Mouse (Mus musculus): ENCODE results near the gene Mab21l1.

The Mab21l1 gene

DNA sequence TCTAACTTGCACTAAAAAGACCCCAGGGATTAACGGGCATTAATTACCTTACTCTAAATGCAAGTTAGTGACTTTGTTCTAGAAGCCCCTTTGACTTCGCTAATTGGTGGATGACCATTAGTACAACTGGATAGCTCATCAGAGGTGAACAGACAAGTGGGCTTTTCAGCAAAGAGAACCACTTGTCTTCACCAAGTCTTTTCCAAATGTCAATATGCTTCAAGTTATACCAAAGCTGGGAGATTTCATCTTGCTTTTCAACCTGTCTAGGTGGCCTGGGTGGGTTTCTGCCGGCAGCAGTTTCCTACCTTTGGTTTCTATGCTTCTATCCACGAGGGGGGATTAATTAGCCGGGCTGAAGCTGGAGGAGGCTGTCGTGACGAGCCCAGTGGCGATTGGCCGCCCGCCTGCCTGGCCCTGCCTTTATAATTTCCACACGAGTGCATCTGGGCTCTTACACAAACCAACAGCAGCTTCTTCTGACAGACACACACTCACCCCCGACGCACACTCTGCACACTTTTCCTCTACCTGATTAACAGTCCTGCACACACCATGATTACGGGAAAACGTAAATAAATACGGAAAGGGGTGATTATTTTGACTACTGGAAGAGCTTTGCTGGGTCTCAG lies at the start of gene Mab21l1:
TSS of gene Mab21l1 (plus strand) at position 455 of the 632 bp plus-strand sequence.
- no peak for DNase-seq (ENCODE audit: low spot score)

DNA sequence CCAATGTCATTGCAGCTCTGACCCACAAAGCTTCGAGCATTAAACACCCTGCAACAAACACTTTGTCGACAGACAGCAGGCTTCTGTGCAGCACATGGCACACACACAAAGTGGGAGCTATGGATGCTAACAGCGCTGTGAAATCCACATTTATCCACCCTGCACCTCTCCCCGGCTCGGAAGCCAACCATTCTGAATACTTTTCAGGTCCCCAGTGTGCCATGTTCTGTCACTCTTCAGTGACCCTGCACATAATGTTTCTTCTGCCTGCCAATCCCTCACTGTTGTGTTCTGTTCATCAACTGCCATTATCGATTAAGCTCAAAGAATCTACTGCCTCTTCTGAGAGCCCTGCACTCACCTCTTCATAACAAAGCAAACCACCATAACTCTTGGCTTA lies 48.6 kb upstream of the Mab21l1 start:
- no peak for DNase-seq (ENCODE audit: low spot score)

- no peak for DNase-seq (ENCODE audit: low spot score)
These were observed 40.9 kb upstream of the Mab21l1 start for GRCm38 (mm10) chr3:55741428-55741827.

DNA sequence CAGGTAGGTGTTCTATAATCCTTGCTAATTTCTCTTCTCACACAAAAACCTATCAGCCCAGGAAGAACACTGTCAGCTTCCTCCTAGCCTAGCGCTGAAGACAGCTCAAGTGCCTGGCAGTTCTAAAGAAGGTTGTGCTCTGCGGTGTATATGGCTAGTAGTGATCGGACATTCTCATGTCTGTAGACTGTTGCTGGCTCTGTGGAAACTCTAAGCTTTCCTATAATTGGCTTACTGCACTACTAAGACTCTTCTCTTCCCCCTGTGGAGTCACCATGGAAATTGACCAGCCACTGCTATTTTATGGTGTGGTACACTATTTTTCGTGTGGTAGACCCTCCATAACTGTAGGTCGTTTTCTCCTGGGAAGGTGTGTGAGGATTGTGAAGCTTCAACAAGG lies 40.1 kb upstream of the Mab21l1 start:
- DNase-seq (ENCODE audit: low spot score), result no peak

- DNase-seq (ENCODE audit: low spot score), result no peak
These were observed 39.7 kb upstream of the Mab21l1 start for GRCm38 (mm10) chr3:55742654-55743053.

DNA sequence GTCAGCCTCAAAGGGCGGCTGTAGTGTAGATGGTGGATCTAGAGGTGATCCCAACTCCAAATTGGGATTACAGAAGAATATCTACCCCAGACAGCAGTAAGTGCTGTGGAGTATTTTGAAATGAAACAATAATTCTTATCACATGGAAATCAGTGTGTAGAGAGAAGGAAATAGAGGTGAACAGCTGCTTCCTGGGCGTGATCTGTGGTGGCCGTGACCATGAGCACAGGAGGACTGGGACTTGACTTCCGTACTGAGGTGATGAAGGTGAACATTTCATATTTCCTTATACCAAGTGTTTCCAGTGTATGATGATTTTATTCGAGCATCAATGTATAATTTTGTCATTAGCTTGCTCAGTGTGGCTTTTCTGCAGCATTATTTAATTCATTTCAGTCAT lies 38.4 kb upstream of the Mab21l1 start:
- no peak for DNase-seq (ENCODE audit: low spot score)

- no peak for DNase-seq (ENCODE audit: low spot score)
These were observed 31.8 kb upstream of the Mab21l1 start for GRCm38 (mm10) chr3:55750445-55751065.

GRCm38 (mm10) chr3:55751363-55751762 lies 30.9 kb upstream of the Mab21l1 start:
- DNase-seq (ENCODE audit: low spot score), result no peak

DNA sequence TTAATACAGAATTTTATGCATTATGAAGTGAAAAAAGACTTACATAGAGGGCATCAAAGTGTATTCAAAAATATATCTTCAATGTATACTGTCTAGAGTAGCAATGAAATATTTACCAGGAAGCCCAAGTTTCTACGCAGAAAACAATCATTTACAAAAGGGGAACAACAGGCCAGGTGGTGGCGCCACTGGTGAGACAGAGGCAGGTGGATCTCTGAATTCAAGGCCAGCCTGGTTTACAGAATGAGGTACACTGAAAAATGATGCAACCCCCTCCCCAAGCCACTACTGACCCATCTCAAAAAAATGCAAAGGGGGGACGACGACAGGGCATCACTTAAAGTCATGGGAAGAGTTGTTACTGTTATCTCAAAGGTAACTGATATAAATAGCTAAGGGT lies 29.8 kb upstream of the Mab21l1 start:
- no peak for DNase-seq (ENCODE audit: low spot score)

GRCm38 (mm10) chr3:55753872-55754271 lies 28.4 kb upstream of the Mab21l1 start:
- no peak for DNase-seq (ENCODE audit: low spot score)

GRCm38 (mm10) chr3:55754981-55755608 lies 27.2 kb upstream of the Mab21l1 start:
- no peak for DNase-seq (ENCODE audit: low spot score)

GRCm38 (mm10) chr3:55755805-55756601 lies 26.3 kb upstream of the Mab21l1 start:
- no peak for DNase-seq (ENCODE audit: low spot score)

DNA sequence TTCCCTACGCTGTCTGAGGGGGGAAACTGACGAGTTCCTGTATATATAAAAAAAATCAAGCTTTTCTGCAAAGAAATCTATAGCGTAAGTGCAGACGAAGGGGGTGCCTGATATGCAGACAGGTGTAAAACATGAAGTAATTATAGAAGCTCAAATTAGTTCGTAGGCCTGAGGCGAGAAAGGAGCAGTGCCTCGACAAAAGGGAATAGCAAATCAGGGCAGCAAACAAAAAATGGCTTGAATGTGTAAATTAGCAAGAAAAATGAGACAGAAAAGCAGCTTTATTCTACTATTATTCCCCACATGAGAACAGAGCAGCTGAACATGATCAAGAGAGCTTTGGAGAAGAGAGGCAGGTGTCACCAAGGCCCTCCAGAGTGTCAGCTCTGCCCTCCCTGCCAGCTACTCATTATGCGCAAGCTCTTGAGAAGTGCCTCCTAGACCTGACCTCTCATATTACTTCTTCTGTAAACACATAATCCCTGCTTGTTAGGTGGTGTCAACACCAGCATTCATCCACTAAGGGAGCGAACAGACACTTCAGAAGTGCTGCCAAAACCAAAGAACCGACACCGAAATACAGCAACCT lies 25.6 kb upstream of the Mab21l1 start:
- no peak for DNase-seq (ENCODE audit: low spot score)

- no peak for DNase-seq (ENCODE audit: low spot score)
These were observed 24.0 kb upstream of the Mab21l1 start for GRCm38 (mm10) chr3:55758297-55758696.

DNA sequence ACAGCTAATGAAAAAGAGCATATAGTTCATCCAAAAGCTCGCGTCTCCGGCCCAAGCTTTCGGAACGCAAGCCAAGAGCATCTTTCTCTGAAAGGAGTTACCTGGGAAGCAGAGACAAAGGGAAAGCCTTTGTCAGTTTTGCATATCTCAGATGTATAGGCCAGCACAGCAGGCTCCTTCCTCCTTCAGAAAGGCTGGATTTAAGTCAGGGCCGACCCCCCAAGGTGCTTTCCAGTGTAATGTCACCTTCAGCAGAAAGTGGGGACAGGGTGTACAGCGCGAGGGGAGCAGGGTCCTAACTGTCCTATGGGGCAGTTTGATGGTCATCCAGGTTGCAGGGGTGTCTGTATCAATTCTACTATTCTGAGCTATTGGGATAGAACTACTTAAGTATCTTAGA lies 18.7 kb upstream of the Mab21l1 start:
- no peak for DNase-seq (ENCODE audit: low spot score)

DNA sequence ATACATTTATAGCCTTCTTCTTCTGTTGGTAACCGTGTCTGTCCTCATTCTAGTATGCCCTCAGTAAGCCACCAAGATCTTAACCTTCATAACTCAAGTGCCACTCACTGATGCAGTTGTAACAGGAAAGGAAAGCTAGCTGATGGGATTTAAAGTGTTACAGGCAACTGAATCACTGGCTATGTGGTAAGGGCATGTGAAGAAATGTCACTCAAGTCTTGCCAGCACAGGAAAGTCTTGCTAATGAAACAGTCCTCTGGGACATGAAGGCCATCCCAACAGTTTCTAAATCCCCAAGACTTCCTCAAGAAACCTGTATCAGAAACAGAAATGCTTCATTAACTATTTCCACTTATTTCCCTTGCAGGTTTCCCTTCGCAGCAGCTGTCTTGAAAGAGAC lies 13.7 kb upstream of the Mab21l1 start:
- no peak for DNase-seq (ENCODE audit: low spot score)

GRCm38 (mm10) chr3:55769308-55769707 lies 13.0 kb upstream of the Mab21l1 start:
- no peak for DNase-seq (ENCODE audit: low spot score)

- DNase-seq (ENCODE audit: low spot score), result no peak
These were observed 8.1 kb upstream of the Mab21l1 start for GRCm38 (mm10) chr3:55774203-55774602.

DNA sequence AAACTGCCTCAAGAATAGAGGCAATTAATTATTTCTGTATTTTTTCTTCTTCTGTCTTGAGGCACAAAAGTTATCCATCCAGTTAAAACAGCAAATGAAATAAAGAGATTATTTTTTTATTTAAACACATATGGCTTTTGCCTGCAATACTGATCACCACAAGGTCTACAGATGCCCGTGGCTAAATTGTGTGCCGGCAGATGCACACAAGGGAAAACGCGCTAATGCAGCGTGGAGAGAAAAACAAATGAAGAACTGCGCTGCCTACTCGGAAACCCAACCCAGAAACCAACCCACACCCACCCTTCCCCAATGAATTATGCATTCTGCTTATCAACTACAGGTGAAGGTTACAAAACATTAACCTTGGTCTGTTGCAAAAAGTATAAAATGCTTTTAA lies 7.1 kb upstream of the Mab21l1 start:
- no peak for DNase-seq (ENCODE audit: low spot score)

DNA sequence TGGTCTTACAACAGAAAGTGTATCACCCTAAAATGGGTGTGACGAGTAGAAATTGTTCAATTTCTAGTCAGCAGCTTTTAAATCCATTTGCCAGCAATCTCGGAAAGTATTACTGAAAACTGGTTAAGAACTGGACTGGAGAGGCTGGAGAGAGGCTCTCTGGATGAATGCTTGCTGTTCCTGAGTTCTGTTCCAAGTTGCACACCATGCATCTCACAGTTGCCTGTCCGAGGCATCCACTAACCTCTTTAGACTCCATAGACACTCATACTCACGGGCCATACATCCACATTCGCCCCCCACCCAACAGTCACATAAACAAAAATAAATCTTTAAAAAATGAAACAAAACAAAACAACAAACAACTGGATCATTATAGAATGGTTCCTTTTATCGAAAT lies 6.6 kb upstream of the Mab21l1 start:
- no peak for DNase-seq (ENCODE audit: low spot score)

DNA sequence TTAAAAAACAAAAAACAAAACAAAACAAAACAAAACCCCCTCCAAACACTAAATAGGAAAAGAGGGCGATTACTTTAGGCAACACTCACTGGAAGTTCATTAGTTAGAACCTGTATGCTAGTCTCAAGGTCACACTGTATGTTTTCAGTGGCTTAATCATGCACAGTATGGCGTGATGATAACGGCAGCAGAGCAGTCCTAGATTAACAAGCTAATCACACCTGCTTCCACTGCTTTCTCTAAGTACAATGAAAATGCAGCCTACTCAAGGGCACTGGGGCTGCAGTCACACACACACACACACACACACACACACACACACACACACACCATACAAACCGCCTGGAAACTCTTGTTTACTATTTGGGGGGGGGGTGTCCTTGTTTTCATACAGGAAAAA lies 4.8 kb upstream of the Mab21l1 start:
- no peak for DNase-seq (ENCODE audit: low spot score)

All from layer of hippocampus, adult 9-10 months (tissue).